Mouse (Mus musculus): Measurements from ENCODE around the gene Best3. TPM values are rescaled to one million over a fixed set of nuclear protein-coding genes. Genes with fewer than 3 reads are reported as not detected.
A peak's percentile ranks its signal among the peaks of the same experiment; 100 is the strongest.

The Best3 gene
- polyA plus RNA-seq, 1 experiment: 1.4 TPM

DNA sequence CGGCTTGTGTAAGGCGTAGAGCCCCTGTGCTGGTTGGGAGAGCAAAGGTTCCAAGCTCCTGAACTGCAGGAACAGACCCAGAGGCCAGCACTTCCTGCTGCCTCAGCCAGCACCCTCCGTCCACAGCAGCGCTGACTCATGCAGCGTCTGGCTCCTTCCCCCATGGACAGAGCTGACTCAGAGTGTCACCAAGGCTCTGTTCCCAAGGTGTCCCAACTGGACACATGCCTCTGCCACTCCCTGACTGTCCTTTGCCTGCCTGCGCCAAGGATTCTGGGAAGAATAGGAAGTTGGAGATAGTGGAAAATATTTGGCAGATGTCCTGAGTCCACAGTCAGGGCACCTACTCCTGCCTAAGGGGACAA, 10.1 kb downstream of the Best3 start:
- Histone ChIP-seq H3K4me2 (ENCODE audit: low read depth) (peak overlapping the region; percentile 69), H3K36me3 (ENCODE audit: control insufficient read depth, insufficient read depth) (no peaks in the 10 kb centered on the region)

DNA sequence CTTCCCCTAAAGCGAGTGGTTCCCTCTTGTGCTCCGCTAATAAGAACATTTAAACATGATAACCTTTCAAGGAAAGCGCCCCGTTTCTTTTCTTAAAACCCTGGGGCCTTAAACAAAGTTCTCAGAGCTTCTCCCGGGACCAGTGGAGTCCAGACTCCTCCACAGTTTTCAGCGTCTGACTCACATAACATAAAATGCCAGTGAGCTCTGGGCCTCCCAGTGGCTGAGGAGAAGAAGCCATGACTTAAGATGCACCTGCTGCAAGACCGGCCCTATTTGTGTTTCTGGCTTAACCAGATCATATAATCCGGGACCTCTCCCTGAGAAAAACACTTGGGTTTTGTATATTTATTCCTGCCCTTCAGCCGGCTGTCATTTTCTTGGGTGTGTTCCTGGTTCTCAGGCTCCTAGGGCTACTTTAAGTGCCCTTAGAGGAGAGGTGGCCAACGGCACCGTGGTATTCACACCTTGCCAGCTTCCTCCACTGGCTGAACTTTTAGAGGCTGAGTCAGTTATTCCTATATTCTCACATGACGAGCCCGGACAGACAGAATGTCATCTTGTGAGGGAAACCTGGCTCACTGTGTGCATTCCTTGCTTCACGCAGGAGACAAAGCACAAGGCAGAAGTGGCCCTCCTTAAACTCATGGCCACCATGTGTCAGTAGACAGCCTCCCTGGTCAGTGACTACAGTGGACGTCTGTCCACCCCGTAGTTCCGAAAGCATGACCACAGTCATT, 12.8 kb downstream of the Best3 start:
- Histone ChIP-seq H3ac (ENCODE audit: control insufficient read depth, insufficient read length) (no peak overlapping the region), H3K4me2 (ENCODE audit: low read depth) (no peak overlapping the region), H3K4me3 (no peak overlapping the region), H3K36me3 (ENCODE audit: control insufficient read depth, insufficient read depth) (no peaks in the 10 kb centered on the region), H3K27me3 (ENCODE audit: control insufficient read depth, insufficient read depth, insufficient read length) (no peaks in the 10 kb centered on the region), H3K79me2 (ENCODE audit: control insufficient read depth, insufficient read depth) (no peaks in the 10 kb centered on the region)
- TF ChIP-seq POLR2AphosphoS2 (IDR thresholded peaks at IDR 0.05; ENCODE audit: insufficient read length, low read depth) (no peak), MAX (IDR thresholded peaks at IDR 0.05; ENCODE audit: low read depth) (no peak), SRF (IDR thresholded peaks at IDR 0.05; ENCODE audit: control insufficient read depth, insufficient read length, low read depth) (no peak), REST (IDR thresholded peaks at IDR 0.05; ENCODE audit: insufficient read depth, insufficient read length) (no peak), POLR2A (IDR thresholded peaks at IDR 0.05; ENCODE audit: insufficient read length, low read depth) (no peak), TCF3 (IDR thresholded peaks at IDR 0.05; ENCODE audit: insufficient read length, low read depth) (no peak), E2F4 (IDR thresholded peaks at IDR 0.05; ENCODE audit: insufficient read depth) (no peak)

More for the DNA sequence above, 10.1 kb downstream of the Best3 start:
- H3ac ChIP-seq (ENCODE audit: control insufficient read depth, insufficient read length): no peak overlapping the region
- H3K27me3 ChIP-seq (ENCODE audit: control insufficient read depth, insufficient read depth, insufficient read length): no peaks in the 10 kb centered on the region
- no peak for TF ChIP-seq TCF3 (IDR thresholded peaks at IDR 0.05; ENCODE audit: insufficient read length, low read depth)
- TF ChIP-seq MYOD1 (IDR thresholded peaks at IDR 0.05; ENCODE audit: control insufficient read depth in 1 of 3, insufficient read length in 2 of 3, low read depth in 2 of 3): peak in 1 of 3 experiments; percentile 69
- TF ChIP-seq MYOG (IDR thresholded peaks at IDR 0.05; ENCODE audit: control insufficient read depth in 1 of 3, insufficient read depth in 1 of 3, insufficient read length in 2 of 3, low read depth in 2 of 3): peak in 1 of 3 experiments; percentile 55
- no peak for TF ChIP-seq CEBPB (IDR thresholded peaks at IDR 0.05; ENCODE audit: insufficient read depth, poor library complexity, severe bottlenecking)
- no peak for TF ChIP-seq USF1 (IDR thresholded peaks at IDR 0.05; ENCODE audit: low read depth)
- no peak for TF ChIP-seq SRF (IDR thresholded peaks at IDR 0.05; ENCODE audit: control insufficient read depth, insufficient read length, low read depth)
- TF ChIP-seq TCF12 (IDR thresholded peaks at IDR 0.05; ENCODE audit: insufficient read depth, poor library complexity, severe bottlenecking): no peak
- TF ChIP-seq E2F4 (IDR thresholded peaks at IDR 0.05; ENCODE audit: insufficient read depth): no peak
- TF ChIP-seq REST (IDR thresholded peaks at IDR 0.05; ENCODE audit: insufficient read depth, insufficient read length): no peak
- TF ChIP-seq POLR2A (IDR thresholded peaks at IDR 0.05; ENCODE audit: insufficient read length, low read depth): peak; percentile 31
- no peak overlapping the region for H3K4me3 ChIP-seq
- no peaks in the 10 kb centered on the region for H3K79me2 ChIP-seq (ENCODE audit: control insufficient read depth, insufficient read depth)

GRCm38 (mm10) chr10:117000975-117001374, 14.9 kb downstream of the Best3 start:
- Histone ChIP-seq H3K36me3 (ENCODE audit: control insufficient read depth, insufficient read depth) (no peaks in the 10 kb centered on the region), H3ac (ENCODE audit: control insufficient read depth, insufficient read length) (no peak overlapping the region), H3K4me2 (ENCODE audit: low read depth) (no peak overlapping the region), H3K4me3 (no peak overlapping the region), H3K79me2 (ENCODE audit: control insufficient read depth, insufficient read depth) (no peaks in the 10 kb centered on the region), H3K27me3 (ENCODE audit: control insufficient read depth, insufficient read depth, insufficient read length) (no peaks in the 10 kb centered on the region)
- TF ChIP-seq MYOG (IDR thresholded peaks at IDR 0.05; ENCODE audit: control insufficient read depth in 1 of 3, insufficient read depth in 1 of 3, insufficient read length in 2 of 3, low read depth in 2 of 3): no peak
- TF ChIP-seq USF1 (IDR thresholded peaks at IDR 0.05; ENCODE audit: low read depth): no peak
- no peak for TF ChIP-seq SRF (IDR thresholded peaks at IDR 0.05; ENCODE audit: control insufficient read depth, insufficient read length, low read depth)
- no peak for TF ChIP-seq CEBPB (IDR thresholded peaks at IDR 0.05; ENCODE audit: insufficient read depth, poor library complexity, severe bottlenecking)
- no peak for TF ChIP-seq E2F4 (IDR thresholded peaks at IDR 0.05; ENCODE audit: insufficient read depth)
- TF ChIP-seq MYOD1 (IDR thresholded peaks at IDR 0.05; ENCODE audit: control insufficient read depth in 1 of 3, insufficient read length in 2 of 3, low read depth in 2 of 3): no peak
- TF ChIP-seq TCF12 (IDR thresholded peaks at IDR 0.05; ENCODE audit: insufficient read depth, poor library complexity, severe bottlenecking): no peak
- TF ChIP-seq TCF3 (IDR thresholded peaks at IDR 0.05; ENCODE audit: insufficient read length, low read depth): no peak
- TF ChIP-seq POLR2A (IDR thresholded peaks at IDR 0.05; ENCODE audit: insufficient read length, low read depth): no peak
- no peak for TF ChIP-seq POLR2AphosphoS2 (IDR thresholded peaks at IDR 0.05; ENCODE audit: insufficient read length, low read depth)
- TF ChIP-seq REST (IDR thresholded peaks at IDR 0.05; ENCODE audit: insufficient read depth, insufficient read length): no peak
- TF ChIP-seq MAX (IDR thresholded peaks at IDR 0.05; ENCODE audit: low read depth): no peak

- TF ChIP-seq MYOD1 (IDR thresholded peaks at IDR 0.05; ENCODE audit: control insufficient read depth in 1 of 3, insufficient read length in 2 of 3, low read depth in 2 of 3): no peak
- TF ChIP-seq SRF (IDR thresholded peaks at IDR 0.05; ENCODE audit: control insufficient read depth, insufficient read length, low read depth): no peak
- TF ChIP-seq CEBPB (IDR thresholded peaks at IDR 0.05; ENCODE audit: insufficient read depth, poor library complexity, severe bottlenecking): no peak
- TF ChIP-seq TCF3 (IDR thresholded peaks at IDR 0.05; ENCODE audit: insufficient read length, low read depth): no peak
- no peak for TF ChIP-seq TCF12 (IDR thresholded peaks at IDR 0.05; ENCODE audit: insufficient read depth, poor library complexity, severe bottlenecking)
- TF ChIP-seq MAX (IDR thresholded peaks at IDR 0.05; ENCODE audit: low read depth): no peak
- no peak for TF ChIP-seq POLR2A (IDR thresholded peaks at IDR 0.05; ENCODE audit: insufficient read length, low read depth)
- no peak for TF ChIP-seq MYOG (IDR thresholded peaks at IDR 0.05; ENCODE audit: control insufficient read depth in 1 of 3, insufficient read depth in 1 of 3, insufficient read length in 2 of 3, low read depth in 2 of 3)
- no peak for TF ChIP-seq REST (IDR thresholded peaks at IDR 0.05; ENCODE audit: insufficient read depth, insufficient read length)
- TF ChIP-seq POLR2AphosphoS2 (IDR thresholded peaks at IDR 0.05; ENCODE audit: insufficient read length, low read depth): no peak
- no peak for TF ChIP-seq E2F4 (IDR thresholded peaks at IDR 0.05; ENCODE audit: insufficient read depth)
- TF ChIP-seq USF1 (IDR thresholded peaks at IDR 0.05; ENCODE audit: low read depth): no peak
- Histone ChIP-seq H3K4me2 (ENCODE audit: low read depth) (no peak overlapping the region), H3K27me3 (ENCODE audit: control insufficient read depth, insufficient read depth, insufficient read length) (no peaks in the 10 kb centered on the region)
Measured at GRCm38 (mm10) chr10:117004695-117005094, 18.6 kb downstream of the Best3 start.

More at GRCm38 (mm10) chr10:117004695-117005094, 18.6 kb downstream of the Best3 start:
- H3K79me2 ChIP-seq (ENCODE audit: control insufficient read depth, insufficient read depth): no peaks in the 10 kb centered on the region
- H3K4me3 ChIP-seq: no peak overlapping the region
- no peaks in the 10 kb centered on the region for H3K36me3 ChIP-seq (ENCODE audit: control insufficient read depth, insufficient read depth)
- no peak overlapping the region for H3ac ChIP-seq (ENCODE audit: control insufficient read depth, insufficient read length)

Measured in myocyte (in vitro differentiated cells).